Mouse (Mus musculus): Measurements from ENCODE around the gene Ndfip2. TPM values are rescaled to one million over a fixed set of nuclear protein-coding genes. Genes with fewer than 3 reads are reported as not detected.

The Ndfip2 gene
- total RNA-seq, 2 experiments from 2014 or later: 94.9 to 96.4 TPM

Other genes with a start within 250 kb of the Ndfip2 start
- gene Rbm26, start 81.2 kb upstream of the Ndfip2 start, total RNA-seq (2021): 10 to 100 TPM; 58.1 to 60.8 TPM